Mouse (Mus musculus): ENCODE data around the gene Pkdrej. TPM values are rescaled to one million over a fixed set of nuclear protein-coding genes. Genes with fewer than 3 reads are reported as not detected.
"Not testable (repeated sequence)": the region's sequence is repeated elsewhere in the genome, so short reads cannot be mapped to it uniquely, and the experiment has no call there.

Pkdrej gene
- 0.06 and 0.08 TPM in 2 replicates for polyA plus RNA-seq (2015; fragmentation: Nextera tagmentation; extraction: Ambion mirVana)

GRCm38 (mm10) chr15:85821203-85822010, at the start of gene Pkdrej:
Gene Pkdrej (minus strand): TSS chr15:85821734.
- ATAC-seq (ENCODE audit: low read depth) (peak; percentile 75), DNase-seq (no peak)
- Histone ChIP-seq H3K36me3 (no peaks in the 10 kb centered on the region), H3K27me3 (peaks cover 38% of the 10 kb centered on the region), H3K4me2 (peak within 1 kb of the TSS; percentile 75), H3K9ac (peak within 1 kb of the TSS; percentile 67), H3K9me3 (replicated peaks) (peaks cover 27% of the 10 kb centered on the region), H3K27ac (no peak within 1 kb of the TSS), H3K4me1 (replicated peaks) (peaks cover 19% of the 10 kb centered on the region), H3K4me3 (replicated peaks) (peak within 1 kb of the TSS; percentile 57)
- WGBS (ENCODE audit: insufficient replicate concordance): 1% methylated on average over 65 of the region's 65 CpGs

- WGBS (ENCODE audit: insufficient replicate concordance): 47% methylated on average over 6 of the region's 6 CpGs
- ATAC-seq (ENCODE audit: low read depth): peak; percentile 53; the same call in 1 of the 2 replicates
- Histone ChIP-seq H3K9ac (no peak overlapping the region), H3K9me3 (replicated peaks) (no peaks in the 10 kb centered on the region), H3K36me3 (peaks cover 100% of the 10 kb centered on the region), H3K4me3 (replicated peaks) (no peak overlapping the region), H3K4me1 (replicated peaks) (no peaks in the 10 kb centered on the region), H3K27ac (no peak overlapping the region), H3K4me2 (no peak overlapping the region), H3K27me3 (no peaks in the 10 kb centered on the region)
- peak; percentile 46 for DNase-seq
Measured at GRCm38 (mm10) chr15:85867696-85868095, 46.2 kb upstream of the Pkdrej start.

- ATAC-seq (ENCODE audit: low read depth); H3K4me3 ChIP-seq (replicated peaks); H3K4me2 ChIP-seq; H3K27ac ChIP-seq; H3K27me3 ChIP-seq; H3K4me1 ChIP-seq (replicated peaks); H3K9me3 ChIP-seq (replicated peaks); DNase-seq; H3K9ac ChIP-seq: not testable (repeated sequence)
- WGBS (ENCODE audit: insufficient replicate concordance): 92% methylated on average over 7 of the region's 7 CpGs
- H3K36me3 ChIP-seq: peaks cover 100% of the 10 kb centered on the region
Measured at GRCm38 (mm10) chr15:85865913-85866312, 44.4 kb upstream of the Pkdrej start.

- DNase-seq (peak; percentile 89), ATAC-seq (ENCODE audit: low read depth) (peak; percentile 98)
- peak within 1 kb of the TSS; percentile 88 for H3K9ac ChIP-seq
- WGBS (ENCODE audit: insufficient replicate concordance): under 1% methylated on average over 42 of the region's 42 CpGs
- peaks cover 36% of the 10 kb centered on the region for H3K36me3 ChIP-seq
- H3K27ac ChIP-seq: peak within 1 kb of the TSS; percentile 80
- H3K4me2 ChIP-seq: peak within 1 kb of the TSS; percentile 77
- peaks cover 27% of the 10 kb centered on the region for H3K4me1 ChIP-seq (replicated peaks)
- no peaks in the 10 kb centered on the region for H3K27me3 ChIP-seq
- H3K4me3 ChIP-seq (replicated peaks): peak within 1 kb of the TSS; percentile 94
- no peaks in the 10 kb centered on the region for H3K9me3 ChIP-seq (replicated peaks)
Measured at GRCm38 (mm10) chr15:85859490-85860031, 38.0 kb upstream of the Pkdrej start, which contains the start of gene Gtse1. Gene Gtse1 (plus strand): TSS chr15:85859745.

- H3K9ac ChIP-seq: peak overlapping the region; percentile 79
- peaks cover 27% of the 10 kb centered on the region for H3K4me1 ChIP-seq (replicated peaks)
- no peak for DNase-seq
- WGBS (ENCODE audit: insufficient replicate concordance): 16% methylated on average over 15 of the region's 15 CpGs
- H3K27ac ChIP-seq: no peak overlapping the region; the same call in 1 of the 2 replicates
- ATAC-seq (ENCODE audit: low read depth): no peak; the same call in 1 of the 2 replicates
- no peaks in the 10 kb centered on the region for H3K9me3 ChIP-seq (replicated peaks)
- no peaks in the 10 kb centered on the region for H3K27me3 ChIP-seq
- H3K4me2 ChIP-seq: peak overlapping the region; percentile 77
- H3K4me3 ChIP-seq (replicated peaks): peak overlapping the region; percentile 94
- H3K36me3 ChIP-seq: peaks cover 31% of the 10 kb centered on the region
Measured at GRCm38 (mm10) chr15:85858980-85859489, 37.5 kb upstream of the Pkdrej start.

GRCm38 (mm10) chr15:85851656-85852392, 30.3 kb upstream of the Pkdrej start:
- H3K4me3 ChIP-seq (replicated peaks): no peak overlapping the region
- no peak overlapping the region for H3K9ac ChIP-seq
- H3K9me3 ChIP-seq (replicated peaks): no peaks in the 10 kb centered on the region
- ATAC-seq (ENCODE audit: low read depth): no peak
- no peak for DNase-seq
- no peaks in the 10 kb centered on the region; the same call in 1 of the 2 replicates for H3K4me1 ChIP-seq (replicated peaks)
- no peaks in the 10 kb centered on the region for H3K27me3 ChIP-seq
- H3K36me3 ChIP-seq: peaks cover 3% of the 10 kb centered on the region; the same call in 1 of the 2 replicates
- H3K27ac ChIP-seq: no peak overlapping the region
- WGBS (ENCODE audit: insufficient replicate concordance): 64% methylated on average over 12 of the region's 12 CpGs
- H3K4me2 ChIP-seq: no peak overlapping the region

DNA sequence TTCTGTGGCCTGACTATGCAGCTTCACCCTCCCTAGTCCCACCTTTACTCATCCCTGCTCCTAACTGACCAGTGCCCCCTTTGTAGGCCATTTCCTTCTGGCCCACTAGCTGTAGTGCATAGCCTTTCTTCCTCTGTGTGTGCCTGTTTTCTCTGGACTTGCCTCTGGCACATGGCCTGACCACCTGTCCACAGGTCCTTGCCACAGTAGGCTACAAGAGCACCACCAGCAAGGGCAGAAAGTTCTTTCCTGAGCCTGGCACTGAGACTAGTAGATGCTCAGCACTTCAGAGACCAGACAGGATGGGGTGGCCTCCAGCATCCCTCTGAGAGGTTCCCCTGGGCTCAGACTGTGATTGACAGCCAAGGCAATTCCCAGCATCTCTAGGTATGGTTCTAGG, 23.5 kb upstream of the Pkdrej start:
- Histone ChIP-seq H3K9ac (no peak overlapping the region), H3K36me3 (peaks cover 4% of the 10 kb centered on the region; the same call in 1 of the 2 replicates), H3K4me1 (replicated peaks) (peaks cover 20% of the 10 kb centered on the region), H3K27ac (no peak overlapping the region), H3K9me3 (replicated peaks) (no peaks in the 10 kb centered on the region), H3K27me3 (no peaks in the 10 kb centered on the region), H3K4me2 (no peak overlapping the region), H3K4me3 (replicated peaks) (no peak overlapping the region)
- no peak for DNase-seq
- no peak for ATAC-seq (ENCODE audit: low read depth)

DNA sequence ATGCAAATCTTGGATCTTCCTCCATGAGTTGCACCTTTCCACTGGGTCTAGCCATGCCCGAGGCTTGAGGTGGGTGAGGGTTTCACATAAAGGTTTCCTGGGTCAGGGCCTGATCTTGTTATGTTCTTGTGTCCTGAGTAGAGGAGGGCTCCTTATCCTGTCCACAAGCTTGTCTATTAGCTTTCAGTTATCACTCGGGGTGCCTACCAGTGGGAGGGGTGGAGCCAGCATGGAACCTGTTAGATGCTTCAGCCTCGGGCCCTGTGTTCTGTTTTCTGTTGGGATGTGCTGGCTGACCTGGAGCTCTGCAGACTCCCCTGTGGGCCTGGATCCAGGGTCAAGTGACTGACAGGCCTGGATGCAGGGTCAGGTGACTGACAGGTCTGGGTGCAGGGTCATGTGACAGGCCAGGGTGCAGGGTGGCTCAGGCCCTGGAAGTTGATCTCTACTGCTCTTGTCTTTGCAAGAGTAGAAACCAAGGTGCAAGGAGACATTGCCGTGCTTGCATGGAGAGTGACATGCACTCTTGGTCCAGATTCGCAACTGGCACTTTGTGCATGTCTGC, 20.3 kb upstream of the Pkdrej start:
- Histone ChIP-seq H3K9ac (no peak overlapping the region), H3K4me3 (replicated peaks) (no peak overlapping the region), H3K9me3 (replicated peaks) (no peaks in the 10 kb centered on the region), H3K4me1 (replicated peaks) (peaks cover 20% of the 10 kb centered on the region), H3K36me3 (peaks cover 2% of the 10 kb centered on the region; the same call in 1 of the 2 replicates), H3K4me2 (no peak overlapping the region), H3K27ac (0 out of 2 replicates have a peak overlapping the region, but pooled peaks have one; percentile 13), H3K27me3 (no peaks in the 10 kb centered on the region)
- ATAC-seq (ENCODE audit: low read depth) (peak; percentile 66), DNase-seq (no peak)
- 47% methylated on average over 5 of the region's 5 CpGs for WGBS (ENCODE audit: insufficient replicate concordance)

DNA sequence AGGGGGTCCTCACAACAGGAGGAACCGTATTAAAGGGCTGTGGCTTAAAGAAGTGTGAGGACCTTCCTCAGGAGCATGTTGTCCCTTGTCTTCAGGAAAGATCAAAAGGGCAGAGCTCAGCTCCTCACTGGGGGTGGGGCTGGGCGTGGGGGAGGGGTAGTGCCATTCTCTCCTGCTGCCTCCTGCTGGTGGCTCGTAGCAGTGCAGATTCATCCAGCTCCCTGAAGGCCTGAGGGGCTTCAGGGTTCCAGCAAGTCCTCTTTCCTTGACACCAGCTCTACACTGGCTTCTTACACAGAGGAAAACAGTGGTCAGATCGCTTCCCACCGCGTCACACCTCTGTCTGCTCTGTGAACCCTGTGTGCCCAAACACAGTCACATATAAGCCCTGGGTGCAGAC, 19.4 kb upstream of the Pkdrej start:
- Histone ChIP-seq H3K36me3 (peaks cover 3% of the 10 kb centered on the region; the same call in 1 of the 2 replicates), H3K27me3 (no peaks in the 10 kb centered on the region), H3K9me3 (replicated peaks) (no peaks in the 10 kb centered on the region), H3K4me3 (replicated peaks) (no peak overlapping the region), H3K9ac (no peak overlapping the region), H3K4me1 (replicated peaks) (peaks cover 20% of the 10 kb centered on the region), H3K27ac (no peak overlapping the region), H3K4me2 (no peak overlapping the region)
- ATAC-seq (ENCODE audit: low read depth) (no peak), DNase-seq (no peak)
- 37% methylated on average over 6 of the region's 6 CpGs for WGBS (ENCODE audit: insufficient replicate concordance)

DNA sequence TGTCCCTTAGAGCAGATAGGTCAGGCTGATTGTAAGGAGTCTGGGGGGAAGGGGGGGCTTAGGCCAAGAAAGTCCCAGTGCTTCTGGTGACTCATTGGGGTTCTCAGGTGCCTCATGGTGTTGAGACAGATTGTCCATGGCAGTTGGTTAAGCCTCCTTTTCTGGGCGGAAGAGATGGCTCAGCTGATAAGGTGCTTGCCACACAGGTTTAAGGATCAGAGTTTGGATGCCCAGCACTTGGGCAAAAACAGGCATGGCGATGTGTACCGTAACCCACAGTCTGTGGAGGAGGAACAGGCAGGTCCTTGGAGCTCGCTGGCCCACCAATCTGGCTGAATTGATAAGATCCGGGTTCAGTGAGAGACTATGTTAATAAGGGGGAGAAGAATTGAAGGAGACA, 15.4 kb upstream of the Pkdrej start:
- H3K36me3 ChIP-seq: peaks cover 9% of the 10 kb centered on the region; the same call in 1 of the 2 replicates
- no peak overlapping the region for H3K9ac ChIP-seq
- WGBS (ENCODE audit: insufficient replicate concordance): 62% methylated on average over 5 of the region's 5 CpGs
- H3K4me1 ChIP-seq (replicated peaks): peaks cover 29% of the 10 kb centered on the region
- no peaks in the 10 kb centered on the region for H3K9me3 ChIP-seq (replicated peaks)
- ATAC-seq (ENCODE audit: low read depth) (no peak), DNase-seq (no peak)
- H3K4me2 ChIP-seq: no peak overlapping the region
- no peak overlapping the region for H3K4me3 ChIP-seq (replicated peaks)
- H3K27me3 ChIP-seq: no peaks in the 10 kb centered on the region
- no peak overlapping the region for H3K27ac ChIP-seq

DNA sequence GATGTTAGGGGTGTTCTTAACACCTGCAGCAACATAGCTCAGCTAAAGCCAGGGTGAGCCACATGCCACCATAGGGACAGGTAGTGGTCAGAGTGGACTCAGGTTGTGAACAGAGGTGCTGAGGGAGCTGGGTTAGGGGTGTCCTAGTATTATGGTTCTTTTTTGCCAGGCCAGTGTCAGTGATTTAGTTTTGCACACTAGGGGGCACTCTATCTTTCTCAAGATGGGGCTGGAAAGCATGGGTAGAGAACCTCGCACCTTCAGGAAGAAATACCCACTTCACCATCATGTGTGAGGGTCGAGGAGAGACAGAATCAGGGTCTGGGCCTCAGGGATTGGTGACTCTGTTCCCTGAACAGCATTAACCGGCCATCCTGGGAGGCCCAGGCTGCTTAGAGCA, 13.8 kb upstream of the Pkdrej start:
- H3K27ac ChIP-seq: no peak overlapping the region
- peaks cover 24% of the 10 kb centered on the region for H3K4me1 ChIP-seq (replicated peaks)
- H3K4me3 ChIP-seq (replicated peaks): no peak overlapping the region
- H3K27me3 ChIP-seq: no peaks in the 10 kb centered on the region
- H3K36me3 ChIP-seq: peaks cover 9% of the 10 kb centered on the region; the same call in 1 of the 2 replicates
- no peak overlapping the region for H3K4me2 ChIP-seq
- no peak overlapping the region for H3K9ac ChIP-seq
- 47% methylated on average over 3 of the region's 3 CpGs for WGBS (ENCODE audit: insufficient replicate concordance)
- ATAC-seq (ENCODE audit: low read depth) (no peak), DNase-seq (no peak)
- no peaks in the 10 kb centered on the region for H3K9me3 ChIP-seq (replicated peaks)
